Mouse (Mus musculus) mouse embryonic stem cell (cell line): ENCODE results near the gene Isoc2a.

Experiments used
- in situ Hi-C, 2 experiments: fragments of 300-500 bp; cut with MboI; formaldehyde crosslinking; loops; 1 replicate in 1 of 2; 3 replicates in 1 of 2; pipeline ENCODE4 v1.14.3; 2019 to 2020; ENCODE audit warnings: low sequenced_read_pairs in 2 of 2, low pct_unique_long_range_greater_than_20kb in 1 of 2, mixed read lengths in 1 of 2; ENCODE audit not compliant: unreplicated experiment in 1 of 2

The Isoc2a gene

GRCm38 (mm10) chr7:4906466-4906950 lies 29.6 kb downstream of the Isoc2a start, which contains the start of gene Gm36210:
Gene Gm36210, minus strand, starts transcription at chr7:4906516.
- in situ Hi-C loops = no loop called here

DNA sequence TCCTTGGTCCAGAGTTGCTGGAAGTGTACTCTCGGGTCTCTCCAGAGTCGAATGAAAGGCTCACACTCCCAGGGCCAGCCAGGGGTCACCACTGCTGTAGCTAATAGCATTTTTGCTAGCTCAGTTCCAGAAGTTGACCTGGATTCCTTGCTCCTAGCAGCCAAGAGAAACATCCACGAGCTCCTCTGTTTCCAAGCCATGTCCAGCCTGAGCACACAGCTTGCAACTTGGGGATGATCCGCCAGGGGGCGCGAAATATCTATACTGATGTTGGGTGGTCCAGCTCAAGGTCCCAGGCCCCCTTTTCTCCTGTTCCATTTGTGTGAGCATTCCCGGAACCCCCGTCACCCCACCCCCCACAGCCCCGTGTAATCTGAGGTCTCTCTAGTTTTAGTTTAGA lies 34.6 kb downstream of the Isoc2a start:
- in situ Hi-C loops = no loop called here

- in situ Hi-C loops = no loop called here
Observed at GRCm38 (mm10) chr7:4912248-4912647, 35.3 kb downstream of the Isoc2a start.

GRCm38 (mm10) chr7:4915007-4915665 lies 38.2 kb downstream of the Isoc2a start, which contains the start of gene Zfp628:
Gene Zfp628, plus strand, starts transcription at chr7:4915217.
- in situ Hi-C loops = no loop called here

DNA sequence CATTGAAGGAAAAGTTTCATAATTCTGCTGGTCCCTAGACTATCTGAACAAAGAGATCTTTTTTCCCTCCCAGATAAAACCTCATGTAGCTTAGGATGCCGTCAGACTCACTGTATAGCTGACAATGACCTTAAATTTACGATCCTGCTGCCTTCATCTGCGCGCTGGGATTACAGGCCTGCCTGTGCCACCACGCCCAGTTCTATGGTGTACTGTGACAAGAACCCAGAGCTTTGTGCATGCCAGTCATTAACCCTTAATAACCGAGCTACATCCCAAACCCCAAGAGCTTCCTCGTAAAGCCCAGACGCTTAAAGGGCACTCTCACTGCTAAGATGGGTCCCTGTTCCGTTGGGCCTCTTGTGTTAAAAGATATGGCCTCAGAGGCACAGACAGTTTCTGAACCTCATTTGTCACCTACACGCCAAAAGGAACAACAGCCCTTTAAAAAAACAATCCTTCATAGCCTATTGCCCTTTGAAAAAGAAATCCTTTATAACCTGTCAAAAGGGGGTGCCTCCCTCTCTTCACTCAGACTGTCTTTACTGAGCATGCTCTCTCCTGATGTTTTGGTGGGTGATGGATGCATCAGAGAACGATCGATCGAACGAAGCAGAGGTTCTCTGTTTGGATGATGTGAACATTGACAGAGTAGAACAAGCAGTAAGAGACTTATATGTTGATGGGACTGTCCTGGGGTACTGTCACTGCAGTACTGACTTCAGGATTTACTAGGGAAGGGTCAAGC lies 38.9 kb downstream of the Isoc2a start:
- in situ Hi-C loops = no loop called here

DNA sequence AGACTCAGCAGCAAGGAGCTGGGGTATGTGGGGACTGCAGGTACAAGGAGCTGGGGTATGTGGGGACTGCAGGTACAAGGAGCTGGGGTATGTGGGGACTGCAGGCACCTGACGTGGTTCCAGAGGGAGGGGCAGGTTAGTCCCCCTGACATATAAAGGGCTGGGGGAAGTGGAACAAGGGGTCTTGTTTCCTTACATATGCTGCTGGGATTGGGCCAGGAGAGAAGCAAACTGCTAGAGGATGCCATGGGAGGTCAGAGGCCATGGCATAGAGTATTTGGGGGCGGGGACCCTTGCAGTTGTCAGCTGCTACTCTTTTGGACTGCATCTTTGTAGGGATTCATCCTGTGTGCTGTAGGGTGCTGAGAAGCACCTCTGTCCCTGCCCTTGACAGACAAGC lies 40.5 kb downstream of the Isoc2a start:
- in situ Hi-C loops = no loop called here

- in situ Hi-C loops = no loop called here
Observed at GRCm38 (mm10) chr7:4918681-4919080, 41.7 kb downstream of the Isoc2a start.

- in situ Hi-C loops = no loop called here
Observed at GRCm38 (mm10) chr7:4919096-4919495, 42.1 kb downstream of the Isoc2a start.

DNA sequence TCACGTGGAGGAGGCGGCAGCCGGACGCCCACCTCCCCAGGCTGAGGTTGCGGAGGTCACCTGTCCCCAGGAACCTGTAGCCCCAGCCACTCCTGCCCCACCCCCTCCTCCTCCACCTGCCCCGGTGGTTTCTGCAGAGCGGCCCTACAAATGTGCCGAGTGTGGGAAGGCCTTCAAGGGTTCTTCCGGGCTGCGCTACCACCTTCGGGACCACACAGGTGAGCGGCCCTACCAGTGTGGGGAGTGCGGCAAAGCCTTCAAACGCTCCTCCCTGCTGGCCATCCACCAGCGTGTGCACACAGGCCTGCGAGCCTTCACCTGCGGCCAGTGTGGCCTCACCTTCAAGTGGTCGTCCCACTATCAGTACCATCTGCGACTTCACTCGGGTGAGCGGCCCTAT lies 43.0 kb downstream of the Isoc2a start:
- in situ Hi-C loops = no loop called here

DNA sequence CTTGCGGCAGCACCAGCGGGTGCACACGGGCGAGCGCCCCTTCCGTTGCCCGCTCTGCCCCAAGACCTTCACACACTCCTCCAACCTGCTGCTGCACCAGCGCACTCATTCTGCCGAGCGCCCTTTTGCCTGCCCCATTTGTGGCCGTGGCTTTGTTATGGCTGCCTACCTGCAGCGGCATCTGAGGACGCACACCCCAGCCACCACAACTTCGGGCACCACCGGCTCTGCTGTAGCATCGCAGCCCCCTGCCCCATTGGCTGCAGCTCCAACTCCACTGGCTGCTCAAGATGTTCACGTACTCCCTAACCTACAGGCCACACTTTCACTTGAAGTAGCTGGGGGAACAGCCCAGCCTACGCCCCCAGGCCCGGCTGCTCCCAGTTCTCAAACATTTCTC lies 43.5 kb downstream of the Isoc2a start:
- in situ Hi-C loops = no loop called here

DNA sequence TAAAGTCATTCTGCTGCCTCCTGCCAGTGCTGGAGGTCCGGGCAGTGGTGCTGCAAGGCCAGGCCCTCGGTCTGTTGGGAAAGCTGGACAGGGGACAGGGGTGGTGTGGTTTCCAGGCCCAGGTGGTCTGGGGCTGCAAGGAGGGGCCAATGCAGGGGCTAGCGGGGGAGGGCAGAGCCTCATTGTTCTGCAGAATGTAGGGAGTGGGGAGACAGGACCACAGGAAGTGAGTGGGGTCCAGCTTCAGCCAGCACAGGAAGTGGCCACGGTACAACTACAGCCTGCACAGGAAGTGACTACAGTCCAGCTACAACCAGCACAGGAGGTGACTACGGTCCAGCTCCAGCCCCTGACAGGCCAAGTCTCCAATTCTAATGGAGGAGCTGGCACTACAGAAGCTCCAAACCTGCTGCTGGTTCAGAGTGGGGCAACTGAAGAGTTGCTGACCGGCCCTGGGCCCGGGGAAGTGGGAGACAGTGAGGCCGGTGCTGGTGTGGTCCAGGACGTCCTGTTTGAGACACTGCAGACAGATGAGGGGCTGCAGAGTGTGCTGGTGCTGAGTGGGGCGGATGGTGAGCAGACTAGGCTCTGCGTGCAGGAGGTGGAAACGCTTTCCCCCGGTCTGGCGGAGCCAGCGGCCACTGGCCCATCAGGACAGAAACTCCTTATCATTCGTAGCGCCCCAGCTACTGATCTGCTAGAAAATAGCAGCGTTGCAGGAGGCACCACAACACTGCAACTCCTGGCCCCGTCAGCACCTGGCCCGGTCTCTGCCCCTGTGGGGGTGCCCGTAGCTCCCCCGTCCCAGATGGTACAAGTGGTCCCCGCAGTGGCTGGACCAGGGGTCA lies 44.2 kb downstream of the Isoc2a start:
- in situ Hi-C loops = no loop called here

- in situ Hi-C loops = no loop called here
Observed at GRCm38 (mm10) chr7:4921824-4922482, 45.0 kb downstream of the Isoc2a start, which contains the start of gene Nat14. Gene Nat14, plus strand, starts transcription at chr7:4922028.

GRCm38 (mm10) chr7:4922508-4922907 lies 45.6 kb downstream of the Isoc2a start:
- in situ Hi-C loops = no loop called here

DNA sequence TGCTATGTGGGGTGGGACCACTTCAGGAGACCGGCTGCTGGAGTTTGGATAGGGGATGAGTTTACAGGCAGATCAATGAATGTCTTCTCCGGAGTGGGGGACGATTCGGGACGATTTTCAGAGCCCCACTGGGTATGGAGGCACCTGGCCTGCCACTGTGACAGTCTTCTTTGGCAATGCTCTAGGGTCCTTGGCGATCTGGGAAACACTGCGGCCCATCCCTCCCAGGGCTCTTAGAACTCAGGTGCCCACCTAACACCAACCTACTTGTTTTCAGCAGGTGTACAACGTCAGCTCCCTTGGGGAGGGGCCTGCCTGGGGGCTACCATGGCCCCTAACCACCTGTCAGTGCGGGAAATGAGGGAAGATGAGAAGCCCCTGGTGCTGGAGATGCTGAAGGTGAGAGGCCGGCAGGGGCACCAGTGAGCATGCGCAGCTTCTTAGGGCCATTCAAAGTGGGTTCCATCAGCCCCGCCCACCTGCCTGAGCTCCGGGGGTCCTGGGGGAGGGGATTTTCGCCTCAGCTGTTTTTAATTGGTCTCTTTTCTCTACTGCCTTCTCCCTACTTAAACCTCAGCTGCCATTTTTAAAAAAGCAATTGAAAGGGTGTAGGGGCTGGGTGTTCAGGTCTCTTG lies 46.1 kb downstream of the Isoc2a start:
- in situ Hi-C loops = no loop called here

- in situ Hi-C loops = no loop called here
Observed at GRCm38 (mm10) chr7:4923586-4924364, 46.8 kb downstream of the Isoc2a start.

DNA sequence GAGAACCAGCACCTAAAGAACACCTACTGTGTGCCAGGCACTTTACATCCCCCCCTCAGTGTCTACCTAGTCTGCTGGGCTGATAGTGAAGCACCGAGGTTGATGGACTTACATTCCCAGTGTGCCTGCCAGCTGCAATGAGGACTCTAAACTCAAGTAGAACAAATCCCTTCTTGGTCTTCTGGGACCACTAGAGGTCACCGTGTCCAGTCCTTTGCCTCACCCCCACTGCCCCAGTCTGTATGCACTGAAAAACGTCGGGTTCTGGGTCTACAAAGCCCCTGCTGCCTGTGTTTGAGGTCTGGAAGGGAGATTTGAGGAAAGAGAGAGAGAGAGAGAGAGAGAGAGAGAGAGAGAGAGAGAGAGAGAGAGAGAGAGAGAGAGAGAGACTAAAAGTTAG lies 47.5 kb downstream of the Isoc2a start:
- in situ Hi-C loops = no loop called here

GRCm38 (mm10) chr7:4924891-4925301 lies 47.9 kb downstream of the Isoc2a start:
- in situ Hi-C loops = no loop called here
